Mouse (Mus musculus): ENCODE measurements at regions not wholly inside any gene's neighbourhood (a gene's known extent, or its start where the extent isn't known, plus 50 kb on each side); places are given as distances from the start of the nearest gene placed in this dataset.

DNA sequence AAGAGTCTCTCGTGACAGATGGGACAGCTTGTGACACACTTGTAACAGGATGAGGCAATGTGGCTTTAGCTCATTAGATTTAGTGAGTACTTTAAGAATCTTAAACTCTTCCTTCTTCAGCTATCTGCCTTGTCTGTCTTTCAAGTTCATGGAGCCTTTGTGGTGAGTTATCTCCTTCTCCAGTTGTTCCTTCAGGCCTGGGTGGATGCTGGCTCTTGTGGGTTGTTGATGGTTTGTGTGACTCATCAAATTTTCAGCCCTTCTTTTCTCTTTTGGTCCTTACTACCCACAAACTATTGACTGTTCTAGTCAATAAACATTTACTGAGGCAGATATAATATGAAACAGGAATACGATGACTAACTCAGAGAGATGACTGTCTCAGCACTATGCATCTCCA is 124.9 kb upstream of the Opcml start:
- TF ChIP-seq POLR2A (IDR thresholded peaks at IDR 0.05; ENCODE audit: insufficient read length, low read depth) (no peak), CEBPB (IDR thresholded peaks at IDR 0.05; ENCODE audit: insufficient read depth, poor library complexity, severe bottlenecking) (no peak), TCF12 (IDR thresholded peaks at IDR 0.05; ENCODE audit: insufficient read depth, poor library complexity, severe bottlenecking) (no peak), SRF (IDR thresholded peaks at IDR 0.05; ENCODE audit: control insufficient read depth, insufficient read length, low read depth) (no peak), USF1 (IDR thresholded peaks at IDR 0.05; ENCODE audit: low read depth) (no peak)

Data from myocyte (in vitro differentiated cells).